Mouse (Mus musculus): ENCODE data around the gene Rnf123. TPM values are rescaled to one million over a fixed set of nuclear protein-coding genes. Genes with fewer than 3 reads are reported as not detected.
A peak's percentile ranks its signal among the peaks of the same experiment; 100 is the strongest.

Rnf123 gene
- polyA plus RNA-seq, 1 experiment from 2014 or later: 50.1 TPM

DNA sequence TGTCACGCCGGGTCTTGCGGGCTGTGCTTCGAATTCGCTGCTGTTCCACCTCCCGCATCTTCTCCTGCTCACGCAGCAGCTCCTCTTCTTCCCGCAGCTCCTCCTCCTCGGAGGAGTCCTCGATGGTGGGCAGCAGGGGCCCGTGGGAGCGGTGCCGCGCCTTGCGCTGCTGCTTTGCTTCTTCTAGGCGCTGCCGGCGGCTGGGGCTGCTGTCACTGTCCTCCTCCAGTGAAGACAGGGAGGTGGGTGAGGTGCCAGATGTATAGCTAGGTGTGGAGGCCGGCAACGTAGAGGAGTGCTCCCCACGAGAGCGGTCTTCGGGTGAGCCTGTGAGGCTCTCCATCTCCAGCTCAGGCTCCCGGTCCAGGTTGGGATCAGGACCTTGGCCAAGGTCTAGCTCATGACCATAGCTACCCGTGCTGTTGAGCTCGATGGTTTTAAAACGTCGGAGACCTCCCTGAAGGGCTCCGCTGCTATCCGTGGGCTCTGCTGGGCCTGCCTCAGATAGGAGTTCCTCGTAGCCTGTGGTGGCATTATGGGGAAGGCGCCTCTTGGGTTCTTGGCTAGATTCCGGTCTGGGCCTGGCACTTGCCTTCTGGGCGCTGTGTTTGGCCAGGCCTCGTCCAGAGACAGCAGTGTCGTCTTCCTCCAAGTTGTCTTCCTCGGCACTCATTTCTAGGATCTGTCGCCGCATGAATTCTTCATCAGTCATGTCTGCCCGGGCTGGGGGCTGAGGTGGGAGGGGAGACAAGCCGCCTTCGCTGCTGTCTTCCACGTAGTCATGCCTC is 32.3 kb upstream of the Rnf123 start:
- DNase-seq: no peak
- Histone ChIP-seq H3K27ac (ENCODE audit: low read depth) (no peak overlapping the region), H3K9me3 (ENCODE audit: low read length) (no peaks in the 10 kb centered on the region), H3K9ac (replicated peaks) (no peak overlapping the region), H3K27me3 (ENCODE audit: insufficient read depth, low read length) (peaks cover 14% of the 10 kb centered on the region; the same call in 1 of the 2 replicates), H3K4me3 (ENCODE audit: low read depth, low read length) (no peak overlapping the region), H3K4me2 (ENCODE audit: low read depth, low read length) (no peak overlapping the region), H3K36me3 (replicated peaks; ENCODE audit: insufficient read depth, low read length) (no peaks in the 10 kb centered on the region), H3K4me1 (ENCODE audit: insufficient read depth) (peaks cover 17% of the 10 kb centered on the region)
- 74% methylated on average over 43 of the region's 43 CpGs for WGBS (ENCODE audit: insufficient replicate concordance)
- TF ChIP-seq EP300 (IDR thresholded peaks at IDR 0.05; ENCODE audit: low read depth) (no peak), CTCF (IDR thresholded peaks at IDR 0.05; ENCODE audit: low read depth) (no peak)
- ATAC-seq: no peak

DNA sequence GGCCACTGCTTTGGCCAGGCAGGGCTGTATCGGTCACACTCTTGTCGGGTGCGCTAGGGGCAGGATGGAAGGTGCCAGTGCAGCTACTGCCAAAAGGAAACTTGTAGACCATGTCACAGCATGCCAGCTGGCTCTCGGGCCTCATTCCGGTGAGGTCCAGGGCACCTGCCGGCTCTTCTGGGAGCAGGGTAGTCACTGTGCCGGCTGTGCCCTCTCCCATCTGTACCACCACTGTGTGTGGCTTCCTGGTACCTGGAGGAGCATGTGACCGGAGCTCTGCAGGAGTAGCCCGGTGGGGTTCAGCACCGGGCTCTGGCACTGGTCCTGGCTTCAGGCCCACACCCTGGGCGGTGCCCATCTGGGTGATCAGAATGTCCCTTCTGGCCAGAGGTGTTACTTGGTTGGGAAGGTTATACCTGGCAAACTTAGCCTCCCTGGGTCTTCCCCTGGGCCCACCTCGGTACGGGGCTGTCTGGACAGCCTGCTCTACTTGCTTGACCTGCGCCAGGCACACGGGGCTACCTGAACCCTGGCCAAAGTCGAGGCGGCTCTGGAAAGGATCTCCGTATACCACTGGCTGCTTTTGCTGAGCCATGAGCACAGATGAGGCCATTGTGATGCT is 29.7 kb upstream of the Rnf123 start:
- DNase-seq: no peak

DNA sequence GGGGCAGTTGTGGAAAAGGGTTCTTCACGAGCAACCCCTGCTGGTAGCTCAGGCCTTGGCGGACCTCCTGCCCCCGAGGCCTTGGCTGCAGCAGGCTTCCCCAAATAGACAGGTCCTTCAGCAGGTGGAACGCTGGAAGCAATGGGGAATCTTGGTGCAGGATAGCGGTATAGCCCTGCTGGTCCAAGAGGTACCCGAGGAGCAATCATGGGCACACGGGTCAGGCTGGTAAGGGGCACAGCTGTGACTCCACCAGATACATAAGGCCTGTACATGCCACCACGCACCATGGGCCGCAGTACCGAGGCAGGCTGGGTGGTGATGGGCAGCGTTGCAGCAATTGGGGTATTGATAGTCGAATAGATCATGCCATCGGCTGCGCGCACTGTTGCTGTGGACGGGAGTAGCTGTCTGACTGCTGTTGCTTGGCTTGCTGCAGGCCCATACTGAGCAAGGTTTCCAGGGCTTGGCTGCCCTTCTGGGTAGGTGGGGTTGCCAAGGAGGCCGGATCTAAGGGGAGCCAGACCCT is 28.5 kb upstream of the Rnf123 start:
- ATAC-seq (no peak), DNase-seq (no peak)
- H3K4me2 ChIP-seq (ENCODE audit: low read depth, low read length): peak overlapping the region; percentile 70
- H3K4me1 ChIP-seq (ENCODE audit: insufficient read depth): peaks cover 17% of the 10 kb centered on the region
- WGBS (ENCODE audit: insufficient replicate concordance): 69% methylated on average over 17 of the region's 17 CpGs
- H3K9me3 ChIP-seq (ENCODE audit: low read length): no peaks in the 10 kb centered on the region
- H3K36me3 ChIP-seq (replicated peaks; ENCODE audit: insufficient read depth, low read length): no peaks in the 10 kb centered on the region
- peak; percentile 18; the same call in 1 of the 2 replicates for TF ChIP-seq CTCF (IDR thresholded peaks at IDR 0.05; ENCODE audit: low read depth)
- no peak for TF ChIP-seq EP300 (IDR thresholded peaks at IDR 0.05; ENCODE audit: low read depth)
- peak overlapping the region; percentile 32 for H3K4me3 ChIP-seq (ENCODE audit: low read depth, low read length)
- peaks cover 17% of the 10 kb centered on the region; the same call in 1 of the 2 replicates for H3K27me3 ChIP-seq (ENCODE audit: insufficient read depth, low read length)
- H3K9ac ChIP-seq (replicated peaks): no peak overlapping the region
- H3K27ac ChIP-seq (ENCODE audit: low read depth): no peak overlapping the region

More for the DNA sequence above, 29.7 kb upstream of the Rnf123 start:
- H3K4me2 ChIP-seq (ENCODE audit: low read depth, low read length): no peak overlapping the region
- no peak overlapping the region for H3K4me3 ChIP-seq (ENCODE audit: low read depth, low read length)
- no peak for TF ChIP-seq EP300 (IDR thresholded peaks at IDR 0.05; ENCODE audit: low read depth)
- TF ChIP-seq CTCF (IDR thresholded peaks at IDR 0.05; ENCODE audit: low read depth): no peak
- H3K36me3 ChIP-seq (replicated peaks; ENCODE audit: insufficient read depth, low read length): no peaks in the 10 kb centered on the region
- peaks cover 17% of the 10 kb centered on the region for H3K4me1 ChIP-seq (ENCODE audit: insufficient read depth)
- peaks cover 17% of the 10 kb centered on the region; the same call in 1 of the 2 replicates for H3K27me3 ChIP-seq (ENCODE audit: insufficient read depth, low read length)
- no peak overlapping the region for H3K27ac ChIP-seq (ENCODE audit: low read depth)
- 91% methylated on average over 17 of the region's 18 CpGs for WGBS (ENCODE audit: insufficient replicate concordance)
- H3K9ac ChIP-seq (replicated peaks): no peak overlapping the region
- no peak for ATAC-seq
- H3K9me3 ChIP-seq (ENCODE audit: low read length): no peaks in the 10 kb centered on the region

DNA sequence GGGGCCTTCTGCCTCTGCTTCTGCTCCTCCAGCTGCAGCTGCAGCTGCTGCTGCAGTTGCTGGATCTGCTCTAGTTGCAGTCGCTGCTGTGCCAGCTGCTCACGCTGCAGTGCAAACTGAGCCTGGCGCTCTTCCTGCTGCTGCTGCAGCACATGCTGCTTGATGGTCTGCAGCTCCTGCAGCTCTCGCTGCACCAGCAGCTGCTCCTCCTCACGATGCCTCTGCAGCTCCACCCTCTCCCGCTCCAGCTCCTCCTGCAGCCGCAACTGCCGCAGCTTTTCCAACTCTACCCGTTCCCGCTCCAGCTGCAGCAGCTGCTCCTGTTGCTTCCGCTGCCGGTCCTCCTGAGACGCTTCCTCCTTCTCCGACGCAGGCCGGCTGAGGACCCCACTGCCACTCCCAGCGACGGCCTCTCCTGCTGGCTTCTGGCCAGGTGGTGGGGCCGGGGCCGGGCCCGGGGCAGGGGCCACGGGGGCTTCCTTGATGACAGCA is 28.0 kb upstream of the Rnf123 start:
- 10% methylated on average over 22 of the region's 22 CpGs for WGBS (ENCODE audit: insufficient replicate concordance)
- ATAC-seq (no peak), DNase-seq (no peak)
- Histone ChIP-seq H3K4me1 (ENCODE audit: insufficient read depth) (peaks cover 17% of the 10 kb centered on the region), H3K9ac (replicated peaks) (peak overlapping the region; percentile 38), H3K36me3 (replicated peaks; ENCODE audit: insufficient read depth, low read length) (no peaks in the 10 kb centered on the region), H3K9me3 (ENCODE audit: low read length) (no peaks in the 10 kb centered on the region), H3K27ac (ENCODE audit: low read depth) (no peak overlapping the region), H3K4me3 (ENCODE audit: low read depth, low read length) (peak overlapping the region; percentile 32), H3K27me3 (ENCODE audit: insufficient read depth, low read length) (peaks cover 17% of the 10 kb centered on the region; the same call in 1 of the 2 replicates), H3K4me2 (ENCODE audit: low read depth, low read length) (peak overlapping the region; percentile 70)
- TF ChIP-seq EP300 (IDR thresholded peaks at IDR 0.05; ENCODE audit: low read depth) (no peak), CTCF (IDR thresholded peaks at IDR 0.05; ENCODE audit: low read depth) (no peak)

DNA sequence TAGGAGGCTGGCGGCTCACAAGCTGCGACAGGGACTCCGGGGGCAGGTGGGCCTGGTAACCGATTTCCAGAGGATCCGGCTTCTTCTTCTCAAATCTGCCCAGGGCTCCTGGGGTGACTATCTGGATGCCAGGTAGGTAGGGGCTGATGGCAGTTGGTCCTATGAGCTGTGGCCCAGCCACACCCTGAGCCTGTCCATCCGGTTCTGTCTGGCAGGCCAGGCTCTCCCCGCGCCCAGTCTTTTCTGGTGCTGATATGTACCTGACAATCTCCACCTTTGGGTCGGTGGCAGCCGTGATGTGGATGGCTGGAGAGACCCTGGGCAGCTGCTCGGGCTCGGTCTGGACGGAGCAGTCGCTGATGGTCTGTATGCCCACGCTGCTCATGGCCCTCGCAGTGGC is 27.0 kb upstream of the Rnf123 start:
- Histone ChIP-seq H3K9ac (replicated peaks) (no peak overlapping the region), H3K27ac (ENCODE audit: low read depth) (no peak overlapping the region), H3K27me3 (ENCODE audit: insufficient read depth, low read length) (peaks cover 16% of the 10 kb centered on the region; the same call in 1 of the 2 replicates), H3K36me3 (replicated peaks; ENCODE audit: insufficient read depth, low read length) (no peaks in the 10 kb centered on the region), H3K9me3 (ENCODE audit: low read length) (no peaks in the 10 kb centered on the region), H3K4me2 (ENCODE audit: low read depth, low read length) (peak overlapping the region; percentile 70), H3K4me3 (ENCODE audit: low read depth, low read length) (peak overlapping the region; percentile 32; the same call in 1 of the 2 replicates), H3K4me1 (ENCODE audit: insufficient read depth) (peaks cover 24% of the 10 kb centered on the region)
- DNase-seq (no peak), ATAC-seq (no peak)
- TF ChIP-seq CTCF (IDR thresholded peaks at IDR 0.05; ENCODE audit: low read depth) (no peak), EP300 (IDR thresholded peaks at IDR 0.05; ENCODE audit: low read depth) (no peak)
- WGBS (ENCODE audit: insufficient replicate concordance): 60% methylated on average over 16 of the region's 16 CpGs

DNA sequence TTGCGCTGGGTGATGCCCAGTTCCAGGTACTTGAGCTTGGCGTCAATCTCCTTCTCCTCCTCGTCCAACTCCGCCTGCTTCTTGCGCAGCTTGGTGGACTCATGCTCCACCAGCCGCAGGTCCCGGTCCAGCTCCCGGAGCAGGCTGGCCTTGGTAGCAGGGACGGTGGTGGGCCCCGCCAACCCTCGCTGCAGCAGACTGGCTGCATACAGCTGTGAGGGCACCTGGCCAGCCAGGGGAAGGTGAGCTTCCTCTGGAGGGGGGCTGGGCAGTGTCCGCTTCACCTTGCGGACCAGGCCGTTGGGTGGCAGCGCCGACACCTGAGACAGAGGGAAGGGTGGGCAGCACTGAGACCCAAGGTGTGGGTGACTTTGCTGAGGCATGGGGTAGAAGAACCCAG is 24.7 kb upstream of the Rnf123 start:
- Histone ChIP-seq H3K4me2 (ENCODE audit: low read depth, low read length) (no peak overlapping the region), H3K27ac (ENCODE audit: low read depth) (no peak overlapping the region), H3K4me3 (ENCODE audit: low read depth, low read length) (no peak overlapping the region), H3K4me1 (ENCODE audit: insufficient read depth) (peaks cover 33% of the 10 kb centered on the region), H3K9me3 (ENCODE audit: low read length) (no peaks in the 10 kb centered on the region), H3K9ac (replicated peaks) (no peak overlapping the region), H3K27me3 (ENCODE audit: insufficient read depth, low read length) (peaks cover 13% of the 10 kb centered on the region; the same call in 1 of the 2 replicates), H3K36me3 (replicated peaks; ENCODE audit: insufficient read depth, low read length) (no peaks in the 10 kb centered on the region)
- WGBS (ENCODE audit: insufficient replicate concordance): 83% methylated on average over 16 of the region's 16 CpGs
- DNase-seq (no peak), ATAC-seq (no peak)
- TF ChIP-seq CTCF (IDR thresholded peaks at IDR 0.05; ENCODE audit: low read depth) (no peak), EP300 (IDR thresholded peaks at IDR 0.05; ENCODE audit: low read depth) (no peak)

Measured in liver, postnatal 0 days (tissue).